Mouse (Mus musculus) 3T3-L1 (cell line): ENCODE measurements around the gene Sik3.
A peak's percentile ranks its signal among the peaks of the same experiment; 100 is the strongest.
"Not testable (repeated sequence)": the region's sequence is repeated elsewhere in the genome, so short reads cannot be mapped to it uniquely, and the experiment has no call there.

Experiments
- DNase-seq: peaks from one replicate; pipeline ENCODE4 v3.0.0-alpha.2; 2015; ENCODE audit warnings: low read depth, low spot score

The Sik3 gene

GRCm38 (mm10) chr9:46103154-46103553 lies 90.5 kb downstream of the Sik3 start:
- no peak for DNase-seq

GRCm38 (mm10) chr9:46106105-46106504 lies 93.5 kb downstream of the Sik3 start:
- no peak for DNase-seq

- peak; percentile 84 for DNase-seq
Measured at GRCm38 (mm10) chr9:46110648-46111047, 98.0 kb downstream of the Sik3 start.

GRCm38 (mm10) chr9:46111334-46111733 lies 98.7 kb downstream of the Sik3 start:
- DNase-seq, result peak; percentile 31

GRCm38 (mm10) chr9:46112246-46112645 lies 99.6 kb downstream of the Sik3 start:
- peak; percentile 97 for DNase-seq

- no peak for DNase-seq
Measured at GRCm38 (mm10) chr9:46118844-46119385, 106.3 kb downstream of the Sik3 start.

GRCm38 (mm10) chr9:46119943-46120441 lies 107.4 kb downstream of the Sik3 start:
- DNase-seq, result peak; percentile 100

GRCm38 (mm10) chr9:46120468-46121253 lies 108.0 kb downstream of the Sik3 start:
- peak; percentile 87 for DNase-seq

GRCm38 (mm10) chr9:46121486-46121885 lies 108.9 kb downstream of the Sik3 start:
- peak; percentile 14 for DNase-seq

- no peak for DNase-seq
Measured at GRCm38 (mm10) chr9:46122731-46123130, 110.1 kb downstream of the Sik3 start.

GRCm38 (mm10) chr9:46126295-46126694 lies 113.7 kb downstream of the Sik3 start:
- no peak for DNase-seq

GRCm38 (mm10) chr9:46127326-46127725 lies 114.7 kb downstream of the Sik3 start:
- DNase-seq, result no peak

- DNase-seq, result no peak
Measured at GRCm38 (mm10) chr9:46129241-46129640, 116.6 kb downstream of the Sik3 start.

- not testable (repeated sequence) for DNase-seq
Measured at GRCm38 (mm10) chr9:46132821-46133220, 120.2 kb downstream of the Sik3 start.

GRCm38 (mm10) chr9:46138831-46139230 lies 126.2 kb downstream of the Sik3 start:
- no peak for DNase-seq

- DNase-seq, result no peak
Measured at GRCm38 (mm10) chr9:46140811-46141210, 128.2 kb downstream of the Sik3 start.

- no peak for DNase-seq
Measured at GRCm38 (mm10) chr9:46142031-46142430, 129.4 kb downstream of the Sik3 start.

- no peak for DNase-seq
Measured at GRCm38 (mm10) chr9:46142492-46142891, 129.9 kb downstream of the Sik3 start.

- no peak for DNase-seq
Measured at GRCm38 (mm10) chr9:46144976-46145375, 132.4 kb downstream of the Sik3 start.

- peak; percentile 46 for DNase-seq
Measured at GRCm38 (mm10) chr9:46146437-46146836, 133.8 kb downstream of the Sik3 start.

GRCm38 (mm10) chr9:46148723-46149122 lies 136.1 kb downstream of the Sik3 start:
- DNase-seq, result no peak

- no peak for DNase-seq
Measured at GRCm38 (mm10) chr9:46149392-46149791, 136.8 kb downstream of the Sik3 start.

- DNase-seq, result no peak
Measured at GRCm38 (mm10) chr9:46150116-46150515, 137.5 kb downstream of the Sik3 start.
